Mouse (Mus musculus) monocyte, adult 59 days (primary cell): ENCODE results near the gene Dnajc30. TPM values are rescaled to one million over a fixed set of nuclear protein-coding genes. Genes with fewer than 3 reads are reported as not detected.

Experiments used
- total RNA-seq, 2 experiments: library from RNA; stranded (reverse); gene quantifications; one replicate each; pipeline ENCODE4 v1.2.4; 2023

Dnajc30 gene
- 10 to 100 TPM; 16.2 to 16.9 TPM for total RNA-seq

DNA sequence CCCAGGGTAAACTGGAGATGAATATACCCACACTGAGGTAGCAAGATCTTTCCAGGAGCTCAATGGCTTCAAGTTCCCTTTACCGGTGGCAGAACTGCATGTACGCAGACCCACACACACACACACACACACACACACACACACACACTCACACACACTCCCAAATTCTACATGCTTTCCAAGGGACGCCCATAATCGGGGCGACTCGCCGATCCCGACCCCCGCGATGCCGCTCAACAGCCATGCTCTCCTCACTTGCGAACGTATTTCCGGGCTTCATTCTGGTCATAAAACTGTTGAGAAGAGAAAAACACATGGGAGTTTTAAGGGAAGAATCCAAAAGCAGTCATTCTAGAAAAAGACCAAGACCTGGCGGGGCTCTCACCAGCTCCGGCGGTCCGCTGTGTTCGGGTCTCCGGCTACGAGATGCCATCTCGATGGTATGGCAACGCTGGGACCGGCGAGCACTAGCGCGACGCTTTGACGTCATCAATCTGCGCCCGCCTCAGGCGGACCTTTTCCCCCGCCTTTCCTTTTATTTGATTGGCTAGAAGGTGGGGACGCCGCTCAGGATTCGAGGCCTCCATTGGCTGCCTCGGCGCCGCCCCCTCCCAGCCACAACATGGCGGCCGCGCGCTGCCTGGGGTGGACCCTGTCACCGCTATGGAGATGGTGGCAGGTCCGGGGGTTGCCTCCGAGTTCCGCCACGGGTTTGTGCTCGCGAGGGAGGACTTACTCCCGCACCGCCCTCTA is at the start of gene Dnajc30:
Gene Dnajc30, plus strand, starts transcription at position 574 of the 753 bp plus-strand sequence.

GRCm38 (mm10) chr5:135023344-135024173 is 40.4 kb upstream of the Dnajc30 start, which contains the start of gene Stx1a:
Gene Stx1a, plus strand, starts transcription at chr5:135023482.

GRCm38 (mm10) chr5:135064909-135065446 is 976 bp downstream of the Dnajc30 start, which contains the start of gene Bud23:
Gene Bud23, minus strand, starts transcription at chr5:135064959.

DNA sequence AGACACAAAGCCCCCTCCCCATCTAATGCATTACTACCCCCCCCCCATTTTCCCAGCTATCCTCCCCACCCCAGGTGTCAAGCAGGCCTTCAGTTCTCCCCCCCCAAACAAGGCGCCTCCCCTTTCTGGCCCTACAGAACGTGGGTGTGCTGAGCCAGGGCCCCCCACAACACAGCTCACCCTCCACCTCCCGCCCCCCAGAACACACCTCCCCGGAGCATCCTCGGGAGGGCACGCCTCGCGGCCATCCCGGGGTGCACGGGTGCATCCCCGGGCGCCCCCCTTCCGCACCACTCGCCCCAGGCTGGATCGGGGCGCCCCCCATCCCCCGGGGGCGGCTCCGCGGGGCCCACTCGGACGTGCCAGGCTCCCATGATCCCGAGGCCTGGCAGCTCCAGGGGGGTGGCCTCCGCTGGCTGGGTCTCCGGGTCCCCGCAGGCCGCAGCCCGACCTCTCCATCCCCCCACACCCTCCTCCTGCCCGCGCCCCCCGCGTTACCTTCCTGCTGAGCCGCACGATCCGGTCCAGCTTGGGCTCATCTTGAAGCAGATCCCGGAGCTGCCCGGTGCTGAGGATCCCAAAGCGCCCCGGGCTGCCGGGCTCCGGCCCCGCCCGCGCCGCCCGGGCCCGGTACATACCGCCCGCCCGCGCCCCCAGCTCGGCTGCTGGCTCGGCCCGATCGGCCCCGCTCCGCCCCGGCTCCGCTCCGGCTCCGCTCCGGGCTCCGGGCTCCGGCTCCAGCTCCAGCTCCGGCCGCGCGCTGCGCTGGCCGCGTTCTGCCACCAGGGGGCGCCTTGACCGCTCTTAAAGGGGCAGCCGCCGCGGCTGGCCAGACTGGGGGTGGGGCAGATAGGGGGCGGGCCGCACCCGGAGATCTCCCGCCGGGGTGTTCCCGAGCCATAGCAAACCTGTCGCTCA is 13.8 kb downstream of the Dnajc30 start, which contains the start of gene Vps37d:
Gene Vps37d, minus strand, starts transcription at position 703 of the 918 bp plus-strand sequence.

GRCm38 (mm10) chr5:135089653-135090052 is 25.7 kb downstream of the Dnajc30 start, which contains the start of gene Mlxipl:
Gene Mlxipl, plus strand, starts transcription at chr5:135089890.

Other genes starting within 250 kb of the Dnajc30 start
- gene Tmem270, start 157.5 kb upstream of the Dnajc30 start, total RNA-seq, result not detected
- gene Cldn13, start 148.7 kb upstream of the Dnajc30 start, total RNA-seq, result not detected
- 1 to 10 TPM; 1.5 to 2.3 TPM for gene Mettl27, start 131.8 kb upstream of the Dnajc30 start, total RNA-seq
- not detected for gene Cldn4, start 117.3 kb upstream of the Dnajc30 start, total RNA-seq
- gene Cldn3, start 78.0 kb upstream of the Dnajc30 start, total RNA-seq, result not detected
- 10 to 100 TPM; 27.6 to 33.2 TPM for gene Abhd11, start 55.0 kb upstream of the Dnajc30 start, total RNA-seq
- 1 to 10 TPM in 1 of 2 experiments, under 1 TPM in 1; 0.37 to 1.1 TPM for gene Stx1a, start 40.7 kb upstream of the Dnajc30 start, total RNA-seq
- 10 to 100 TPM; 46.4 to 61.6 TPM for gene Bud23, start 757 bp downstream of the Dnajc30 start, total RNA-seq
- not detected for gene Vps37d, start 14.1 kb downstream of the Dnajc30 start, total RNA-seq
- gene Mlxipl, start 25.7 kb downstream of the Dnajc30 start, total RNA-seq, result 1 to 10 TPM; 2.8 to 3.2 TPM
- gene Tbl2, start 85.5 kb downstream of the Dnajc30 start, total RNA-seq, result 10 to 100 TPM; 11.8 to 13.0 TPM
- 10 to 100 TPM; 40.0 to 44.2 TPM for gene Bcl7b, start 104.1 kb downstream of the Dnajc30 start, total RNA-seq
- gene Baz1b, start 123.1 kb downstream of the Dnajc30 start, total RNA-seq, result 10 to 100 TPM; 65.9 to 76.2 TPM
- gene Fzd9, start 187.0 kb downstream of the Dnajc30 start, total RNA-seq, result not detected